Mouse (Mus musculus) G1E-ER4 (cell line): Measurements from ENCODE around the gene Fan1. TPM values are rescaled to one million over a fixed set of nuclear protein-coding genes. Genes with fewer than 3 reads are reported as not detected.

ENCODE experiments used
- GATA1 ChIP-seq: IDR thresholded peaks from one replicate; pipeline ENCODE4 v1.8.0; 2012; ENCODE audit warnings: low read length, inconsistent platforms
- polyA plus RNA-seq: library from polyadenylated mRNA; stranded (reverse); fragments of >175 nt; gene quantifications from 2 replicates; pipeline ENCODE4 v1.2.3, GENCODE M21; 2012

The Fan1 gene
- 2.4 and 2.9 TPM in 2 replicates for polyA plus RNA-seq

GRCm38 (mm10) chr7:64373830-64374562, at the start of gene Fan1:
Gene Fan1 (minus strand): TSS chr7:64374095.
- TF ChIP-seq GATA1: no peak

GRCm38 (mm10) chr7:64403989-64404388, 30.1 kb upstream of the Fan1 start:
- no peak for TF ChIP-seq GATA1

GRCm38 (mm10) chr7:64402452-64402851, 28.6 kb upstream of the Fan1 start:
- no peak for TF ChIP-seq GATA1

- TF ChIP-seq GATA1: no peak
Observed at GRCm38 (mm10) chr7:64400725-64401124, 26.8 kb upstream of the Fan1 start.

GRCm38 (mm10) chr7:64392819-64393151, 18.9 kb upstream of the Fan1 start:
- TF ChIP-seq GATA1: no peak

GRCm38 (mm10) chr7:64392122-64392818, 18.4 kb upstream of the Fan1 start, which contains the start of the genes Mphosph10 and Mcee:
Gene Mphosph10 (minus strand): TSS chr7:64392268.
Gene Mcee (plus strand): TSS chr7:64392607.
- TF ChIP-seq GATA1: no peak

- TF ChIP-seq GATA1: no peak
Observed at GRCm38 (mm10) chr7:64391479-64391878, 17.6 kb upstream of the Fan1 start.

- TF ChIP-seq GATA1: no peak
Observed at GRCm38 (mm10) chr7:64373147-64373829, 607 bp downstream of the Fan1 start.

- no peak for TF ChIP-seq GATA1
Observed at GRCm38 (mm10) chr7:64371940-64372878, 1.7 kb downstream of the Fan1 start.

- no peak for TF ChIP-seq GATA1
Observed at GRCm38 (mm10) chr7:64369841-64370240, 4.1 kb downstream of the Fan1 start.

GRCm38 (mm10) chr7:64365863-64366262, 8.0 kb downstream of the Fan1 start:
- no peak for TF ChIP-seq GATA1

- no peak for TF ChIP-seq GATA1
Observed at GRCm38 (mm10) chr7:64360586-64360945, 13.3 kb downstream of the Fan1 start.

GRCm38 (mm10) chr7:64359943-64360585, 13.8 kb downstream of the Fan1 start:
- TF ChIP-seq GATA1: no peak

GRCm38 (mm10) chr7:64358666-64359065, 15.2 kb downstream of the Fan1 start:
- TF ChIP-seq GATA1: no peak

GRCm38 (mm10) chr7:64357405-64357804, 16.5 kb downstream of the Fan1 start:
- no peak for TF ChIP-seq GATA1
